Comparison of ENCODE assay signal across 8 mouse cellular contexts in the genomic region with DNA sequence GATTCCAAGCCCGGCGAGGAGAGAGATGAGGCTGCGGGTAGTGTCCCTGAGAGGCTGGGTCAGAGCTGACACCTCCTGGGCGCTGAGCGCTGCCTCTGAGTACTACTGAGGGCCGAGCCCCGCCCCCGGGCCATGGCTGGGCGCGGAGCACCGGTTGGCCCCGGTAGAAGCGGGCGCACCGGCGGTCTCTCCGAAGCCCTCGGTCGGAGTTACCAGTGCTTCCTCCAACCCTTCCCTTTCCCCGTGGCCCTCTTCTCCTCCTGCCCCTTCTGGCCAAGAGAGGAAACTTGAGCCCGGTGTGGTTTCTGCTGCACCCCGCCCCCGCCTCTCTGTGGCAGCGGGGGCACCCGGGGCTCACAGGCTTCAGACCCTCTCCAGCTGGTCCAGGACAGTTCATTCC. TPM values are rescaled to one million over a fixed set of nuclear protein-coding genes. Genes with fewer than 3 reads are reported as not detected.
DNase-seq lines count a peak whose midpoint lies in the region; ATAC-seq and TF ChIP-seq lines count a peak whose summit lies in the region.

No protein-coding gene starts in this region.

- H3K4me2 ChIP-seq in hindbrain, embryonic 14.5 days (replicated peaks), result peak overlapping the region; percentile 56
- H3K4me2 ChIP-seq in midbrain, embryonic 15.5 days, result peak overlapping the region; percentile 65

- intact Hi-C loops in left cerebral cortex, postnatal 14 days (cut with DNase I), result no loop called here

- no peaks in the 10 kb centered on the region for H3K27me3 ChIP-seq in testis, adult 2 months (ENCODE audit: control insufficient read depth, insufficient read depth, low read length)
- peaks cover 47% of the 10 kb centered on the region for H3K27me3 ChIP-seq in forebrain, embryonic 10.5 days (ENCODE audit: poor library complexity, severe bottlenecking)
- H3K27me3 ChIP-seq in hindbrain, embryonic 14.5 days (ENCODE audit: control insufficient read depth, insufficient read depth, low read length), result peaks cover 7% of the 10 kb centered on the region
- no peaks in the 10 kb centered on the region for H3K27me3 ChIP-seq in liver, adult 2 months (ENCODE audit: control insufficient read depth, insufficient read depth, low read length)
- H3K27me3 ChIP-seq in midbrain, embryonic 15.5 days (replicated peaks), result 0 out of 2 replicates have a peak, but pooled peaks cover 5% of the 10 kb centered on the region

- TF ChIP-seq CTCF in testis, adult 2 months (IDR thresholded peaks at IDR 0.05; ENCODE audit: control insufficient read depth, insufficient read depth, insufficient replicate concordance, low read depth, low read length), result no peak
- no peak for TF ChIP-seq CTCF in liver, adult 2 months (IDR thresholded peaks at IDR 0.05; ENCODE audit: low read depth, low read length)

- TF ChIP-seq POLR2A in testis, adult 2 months (IDR thresholded peaks at IDR 0.05; ENCODE audit: control insufficient read depth, low read depth, low read length), result no peak
- no peak for TF ChIP-seq POLR2A in liver, adult 2 months (IDR thresholded peaks at IDR 0.05; ENCODE audit: extremely low read depth, insufficient read depth, low read length)

- H3K9ac ChIP-seq in hindbrain, embryonic 14.5 days, result peak overlapping the region; percentile 39; the same call in 1 of the 2 replicates
- peak overlapping the region; percentile 74 for H3K9ac ChIP-seq in liver, adult 2 months (ENCODE audit: low read depth, low read length)
- H3K9ac ChIP-seq in midbrain, embryonic 15.5 days, result peak overlapping the region; percentile 40; the same call in 1 of the 2 replicates

- H3K4me3 ChIP-seq in testis, adult 2 months (ENCODE audit: control insufficient read depth, low read depth, low read length), result peak overlapping the region; percentile 16
- peak overlapping the region; percentile 57 for H3K4me3 ChIP-seq in forebrain, embryonic 10.5 days
- peak overlapping the region; percentile 22 for H3K4me3 ChIP-seq in hindbrain, embryonic 14.5 days (replicated peaks; ENCODE audit: low read length)
- peak overlapping the region; percentile 52 for H3K4me3 ChIP-seq in liver, adult 2 months (ENCODE audit: insufficient read depth, low read depth, low read length)
- peak overlapping the region; percentile 34 for H3K4me3 ChIP-seq in midbrain, embryonic 15.5 days

- H3K36me3 ChIP-seq in testis, adult 2 months (ENCODE audit: control insufficient read depth, insufficient read depth, low read length), result no peaks in the 10 kb centered on the region
- peaks cover 6% of the 10 kb centered on the region for H3K36me3 ChIP-seq in forebrain, embryonic 10.5 days (replicated peaks)
- no peaks in the 10 kb centered on the region for H3K36me3 ChIP-seq in hindbrain, embryonic 14.5 days (replicated peaks; ENCODE audit: control insufficient read depth, insufficient read depth)
- H3K36me3 ChIP-seq in liver, adult 2 months (ENCODE audit: control insufficient read depth, insufficient read depth, low read length), result no peaks in the 10 kb centered on the region
- no peaks in the 10 kb centered on the region for H3K36me3 ChIP-seq in midbrain, embryonic 15.5 days (replicated peaks)

- H3K4me1 ChIP-seq in testis, adult 2 months (ENCODE audit: control insufficient read depth, insufficient read depth, low read length), result peaks cover 6% of the 10 kb centered on the region
- H3K4me1 ChIP-seq in forebrain, embryonic 10.5 days, result peaks cover 33% of the 10 kb centered on the region
- peaks cover 9% of the 10 kb centered on the region; the same call in 1 of the 2 replicates for H3K4me1 ChIP-seq in hindbrain, embryonic 14.5 days (replicated peaks; ENCODE audit: control insufficient read depth, insufficient read depth, low read length)
- peaks cover 9% of the 10 kb centered on the region for H3K4me1 ChIP-seq in liver, adult 2 months (ENCODE audit: control insufficient read depth, insufficient read depth, low read length)
- H3K4me1 ChIP-seq in midbrain, embryonic 15.5 days, result peaks cover 6% of the 10 kb centered on the region

- H3K27ac ChIP-seq in testis, adult 2 months (ENCODE audit: control insufficient read depth, insufficient read depth, low read depth, low read length), result no peak overlapping the region
- H3K27ac ChIP-seq in forebrain, embryonic 10.5 days, result peak overlapping the region; percentile 81
- no peak overlapping the region for H3K27ac ChIP-seq in hindbrain, embryonic 14.5 days
- H3K27ac ChIP-seq in liver, adult 2 months (replicated peaks; ENCODE audit: insufficient read depth, low read depth, low read length), result peak overlapping the region; percentile 38; the same call in 1 of the 2 replicates
- H3K27ac ChIP-seq in midbrain, embryonic 15.5 days, result no peak overlapping the region

- H3K9me3 ChIP-seq in forebrain, embryonic 10.5 days, result no peaks in the 10 kb centered on the region
- H3K9me3 ChIP-seq in hindbrain, embryonic 14.5 days (ENCODE audit: control insufficient read depth, low read length), result no peaks in the 10 kb centered on the region
- H3K9me3 ChIP-seq in midbrain, embryonic 15.5 days, result no peaks in the 10 kb centered on the region

- no peak for DNase-seq in testis, postnatal 14 days (ENCODE audit: low spot score)
- peak; percentile 49 for DNase-seq in forebrain, embryonic 10.5 days (ENCODE audit: extremely low spot score, low spot score)
- no peak for DNase-seq in hindbrain, embryonic 14.5 days (ENCODE audit: low spot score)
- DNase-seq in liver, adult 2 months (ENCODE audit: extremely low read depth, low read depth, low spot score), result no peak
- DNase-seq in testis, postnatal 10 days (ENCODE audit: low spot score), result peak; percentile 62
- no peak for DNase-seq in left cerebral cortex, postnatal 14 days (ENCODE audit: low spot score in 2 of 2)

- peak; percentile 59; the same call in 1 of the 2 replicates for ATAC-seq in hindbrain, embryonic 14.5 days (ENCODE audit: low FRiP score)
- peak; percentile 54; the same call in 1 of the 2 replicates for ATAC-seq in midbrain, embryonic 15.5 days (replicated peaks)

- WGBS in forebrain, embryonic 10.5 days, result 1% methylated on average over 25 of the region's 25 CpGs
- under 1% methylated on average over 24 of the region's 25 CpGs for WGBS in hindbrain, embryonic 14.5 days
- WGBS in liver, adult 2 months, result 1% methylated on average over 25 of the region's 25 CpGs
- under 1% methylated on average over 25 of the region's 25 CpGs for WGBS in midbrain, embryonic 15.5 days

- no peaks in the 10 kb centered on the region for H3K79me2 ChIP-seq in liver, adult 2 months (ENCODE audit: control insufficient read depth, insufficient read depth, low read length)

RNA-seq across cellular contexts. Expression of a gene that starts 3.0 kb away (rescaled TPM):
- 8.9 and 10.6 TPM in 2 replicates for polyA plus RNA-seq in testis, adult 2 months (2012; rRNA removed)
- 5.5 and 8.3 TPM in 2 replicates for polyA plus RNA-seq in forebrain, embryonic 10.5 days (2016; fragmentation: Nextera tagmentation; extraction: Ambion mirVana)
- polyA plus RNA-seq in hindbrain, embryonic 14.5 days (2014; fragmentation: Nextera tagmentation; extraction: Ambion mirVana), result 0.90 and 1.1 TPM in 2 replicates
- 0.40 and 0.74 TPM in 2 replicates for total RNA-seq in liver, adult 2 months (2014; rRNA removed)
- polyA plus RNA-seq in liver, adult 2 months (2012; rRNA removed), result 2.3 and 4.9 TPM in 2 replicates
- 0.63 and 0.92 TPM in 2 replicates for polyA plus RNA-seq in midbrain, embryonic 15.5 days (2015; fragmentation: Nextera tagmentation; extraction: Ambion mirVana)
- total RNA-seq in left cerebral cortex, postnatal 14 days (2021), result not detected

RNA-seq across cellular contexts. Expression of a gene that starts 14.9 kb away (rescaled TPM):
- 43.2 and 53.3 TPM in 2 replicates for polyA plus RNA-seq in testis, adult 2 months (2012; rRNA removed)
- 1,920 and 1,979 TPM in 2 replicates for polyA plus RNA-seq in forebrain, embryonic 10.5 days (2016; fragmentation: Nextera tagmentation; extraction: Ambion mirVana)
- 526 and 623 TPM in 2 replicates for polyA plus RNA-seq in hindbrain, embryonic 14.5 days (2014; fragmentation: Nextera tagmentation; extraction: Ambion mirVana)
- total RNA-seq in liver, adult 2 months (2014; rRNA removed), result 58.2 and 58.9 TPM in 2 replicates
- 16.3 and 17.7 TPM in 2 replicates for polyA plus RNA-seq in liver, adult 2 months (2012; rRNA removed)
- 669 and 721 TPM in 2 replicates for polyA plus RNA-seq in midbrain, embryonic 15.5 days (2015; fragmentation: Nextera tagmentation; extraction: Ambion mirVana)
- 100 to 1,000 TPM; 236 to 247 TPM for total RNA-seq in left cerebral cortex, postnatal 14 days (2021)

RNA-seq across cellular contexts. Expression of a gene that starts 15.6 kb away (rescaled TPM):
- polyA plus RNA-seq in testis, adult 2 months (2012; rRNA removed), result 11.8 and 15.7 TPM in 2 replicates
- polyA plus RNA-seq in forebrain, embryonic 10.5 days (2016; fragmentation: Nextera tagmentation; extraction: Ambion mirVana), result 212 and 221 TPM in 2 replicates
- 153 and 171 TPM in 2 replicates for polyA plus RNA-seq in hindbrain, embryonic 14.5 days (2014; fragmentation: Nextera tagmentation; extraction: Ambion mirVana)
- total RNA-seq in liver, adult 2 months (2014; rRNA removed), result 14.1 and 14.9 TPM in 2 replicates
- polyA plus RNA-seq in liver, adult 2 months (2012; rRNA removed), result 4.2 and 5.2 TPM in 2 replicates
- 147 and 153 TPM in 2 replicates for polyA plus RNA-seq in midbrain, embryonic 15.5 days (2015; fragmentation: Nextera tagmentation; extraction: Ambion mirVana)
- total RNA-seq in left cerebral cortex, postnatal 14 days (2021), result 100 to 1,000 TPM; 152 to 162 TPM

RNA-seq across cellular contexts. Expression of a gene that starts 17.3 kb away (rescaled TPM):
- polyA plus RNA-seq in testis, adult 2 months (2012; rRNA removed), result 51.6 and 56.8 TPM in 2 replicates
- 279 and 280 TPM in 2 replicates for polyA plus RNA-seq in forebrain, embryonic 10.5 days (2016; fragmentation: Nextera tagmentation; extraction: Ambion mirVana)
- 214 and 220 TPM in 2 replicates for polyA plus RNA-seq in hindbrain, embryonic 14.5 days (2014; fragmentation: Nextera tagmentation; extraction: Ambion mirVana)
- 55.9 and 73.0 TPM in 2 replicates for total RNA-seq in liver, adult 2 months (2014; rRNA removed)
- polyA plus RNA-seq in liver, adult 2 months (2012; rRNA removed), result 131 and 142 TPM in 2 replicates
- 197 and 203 TPM in 2 replicates for polyA plus RNA-seq in midbrain, embryonic 15.5 days (2015; fragmentation: Nextera tagmentation; extraction: Ambion mirVana)
- total RNA-seq in left cerebral cortex, postnatal 14 days (2021), result 100 to 1,000 TPM; 107 to 114 TPM

RNA-seq across cellular contexts. Expression of a gene that starts 55.2 kb away (rescaled TPM):
- polyA plus RNA-seq in testis, adult 2 months (2012; rRNA removed), result 0.24 and 0.43 TPM in 2 replicates
- polyA plus RNA-seq in forebrain, embryonic 10.5 days (2016; fragmentation: Nextera tagmentation; extraction: Ambion mirVana), result 0.14 and 0.36 TPM in 2 replicates
- polyA plus RNA-seq in hindbrain, embryonic 14.5 days (2014; fragmentation: Nextera tagmentation; extraction: Ambion mirVana), result 0.12 and 0.39 TPM in 2 replicates
- total RNA-seq in liver, adult 2 months (2014; rRNA removed), result 0.07 and 0.09 TPM in 2 replicates
- polyA plus RNA-seq in liver, adult 2 months (2012; rRNA removed), result 0.12 and 0.19 TPM in 2 replicates
- polyA plus RNA-seq in midbrain, embryonic 15.5 days (2015; fragmentation: Nextera tagmentation; extraction: Ambion mirVana), result 0.31 and 0.34 TPM in 2 replicates
- total RNA-seq in left cerebral cortex, postnatal 14 days (2021), result 1 to 10 TPM; 1.0 to 1.1 TPM

Comparison
In these comparisons a context has a peak if more than half of its experiments do, and no peak if none do; other contexts are left out.
1. DNase-seq: peak in forebrain, embryonic 10.5 days (single experiment) and testis, postnatal 10 days (single experiment); none in testis, postnatal 14 days (single experiment), hindbrain, embryonic 14.5 days (single experiment), liver, adult 2 months (single experiment) and left cerebral cortex, postnatal 14 days (0 of 2).
2. H3K27ac ChIP-seq: peak in forebrain, embryonic 10.5 days (single experiment) and liver, adult 2 months (single experiment); none in testis, adult 2 months (single experiment), hindbrain, embryonic 14.5 days (single experiment) and midbrain, embryonic 15.5 days (single experiment).
3. Peak in every context shown above with its lines, with median percentiles within 50 percentile points of each other: H3K4me3 ChIP-seq and H3K9ac ChIP-seq.